Mouse (Mus musculus): Measurements from ENCODE around the gene Gm4707. TPM values are rescaled to one million over a fixed set of nuclear protein-coding genes. Genes with fewer than 3 reads are reported as not detected.
"Not testable (repeated sequence)": the region's sequence is repeated elsewhere in the genome, so short reads cannot be mapped to it uniquely, and the experiment has no call there.

The Gm4707 gene
- polyA plus RNA-seq, 1 experiment from 2014 or later = 0.80 TPM

- Histone ChIP-seq H3K27me3 (ENCODE audit: insufficient read depth, low read length) (no peaks in the 10 kb centered on the region), H3K9me3 (replicated peaks; ENCODE audit: low read length) (no peaks in the 10 kb centered on the region), H3K36me3 (ENCODE audit: insufficient read depth, low read length) (peaks cover 29% of the 10 kb centered on the region; the same call in 1 of the 2 replicates), H3K27ac (no peak overlapping the region), H3K4me1 (replicated peaks; ENCODE audit: insufficient read depth, low read length) (no peaks in the 10 kb centered on the region), H3K4me3 (replicated peaks; ENCODE audit: low read depth, low read length) (no peak overlapping the region), H3K9ac (ENCODE audit: low read depth, low read length) (no peak overlapping the region), H3K4me2 (ENCODE audit: low read length) (no peak overlapping the region)
- WGBS = 92% methylated on average over 6 of the region's 6 CpGs
- DNase-seq (ENCODE audit: low spot score) (no peak), ATAC-seq (replicated peaks; ENCODE audit: low FRiP score, low read depth) (no peak)
- TF ChIP-seq CTCF (IDR thresholded peaks at IDR 0.05; ENCODE audit: low read depth) = no peak
These were observed 14.5 kb downstream of the Gm4707 start for GRCm38 (mm10) chr17:71445191-71445590.

GRCm38 (mm10) chr17:71444718-71445117 lies 15.0 kb downstream of the Gm4707 start:
- no peak overlapping the region for H3K9ac ChIP-seq (ENCODE audit: low read depth, low read length)
- WGBS = 83% methylated on average over 2 of the region's 2 CpGs
- H3K27me3 ChIP-seq (ENCODE audit: insufficient read depth, low read length) = no peaks in the 10 kb centered on the region
- H3K4me2 ChIP-seq (ENCODE audit: low read length) = no peak overlapping the region
- H3K4me1 ChIP-seq (replicated peaks; ENCODE audit: insufficient read depth, low read length) = no peaks in the 10 kb centered on the region
- peaks cover 29% of the 10 kb centered on the region; the same call in 1 of the 2 replicates for H3K36me3 ChIP-seq (ENCODE audit: insufficient read depth, low read length)
- no peak overlapping the region for H3K27ac ChIP-seq
- DNase-seq (ENCODE audit: low spot score) = no peak
- H3K9me3 ChIP-seq (replicated peaks; ENCODE audit: low read length) = no peaks in the 10 kb centered on the region
- no peak for ATAC-seq (replicated peaks; ENCODE audit: low FRiP score, low read depth)
- no peak overlapping the region for H3K4me3 ChIP-seq (replicated peaks; ENCODE audit: low read depth, low read length)
- peak; percentile 35; the same call in 1 of the 2 replicates for TF ChIP-seq CTCF (IDR thresholded peaks at IDR 0.05; ENCODE audit: low read depth)

GRCm38 (mm10) chr17:71444126-71444525 lies 15.6 kb downstream of the Gm4707 start:
- no peak for TF ChIP-seq CTCF (IDR thresholded peaks at IDR 0.05; ENCODE audit: low read depth)
- H3K27ac ChIP-seq = no peak overlapping the region
- no peak for ATAC-seq (replicated peaks; ENCODE audit: low FRiP score, low read depth)
- peaks cover 29% of the 10 kb centered on the region; the same call in 1 of the 2 replicates for H3K36me3 ChIP-seq (ENCODE audit: insufficient read depth, low read length)
- WGBS = 95% methylated on average over 3 of the region's 3 CpGs
- no peak for DNase-seq (ENCODE audit: low spot score)
- no peaks in the 10 kb centered on the region for H3K27me3 ChIP-seq (ENCODE audit: insufficient read depth, low read length)
- no peaks in the 10 kb centered on the region for H3K4me1 ChIP-seq (replicated peaks; ENCODE audit: insufficient read depth, low read length)
- no peaks in the 10 kb centered on the region for H3K9me3 ChIP-seq (replicated peaks; ENCODE audit: low read length)
- H3K9ac ChIP-seq (ENCODE audit: low read depth, low read length) = no peak overlapping the region
- no peak overlapping the region for H3K4me3 ChIP-seq (replicated peaks; ENCODE audit: low read depth, low read length)
- no peak overlapping the region for H3K4me2 ChIP-seq (ENCODE audit: low read length)

GRCm38 (mm10) chr17:71443273-71443672 lies 16.4 kb downstream of the Gm4707 start:
- no peak overlapping the region for H3K4me3 ChIP-seq (replicated peaks; ENCODE audit: low read depth, low read length)
- DNase-seq (ENCODE audit: low spot score) (no peak), ATAC-seq (replicated peaks; ENCODE audit: low FRiP score, low read depth) (no peak)
- H3K27me3 ChIP-seq (ENCODE audit: insufficient read depth, low read length) = no peaks in the 10 kb centered on the region
- no peaks in the 10 kb centered on the region for H3K4me1 ChIP-seq (replicated peaks; ENCODE audit: insufficient read depth, low read length)
- H3K27ac ChIP-seq = no peak overlapping the region
- 86% methylated on average over 6 of the region's 6 CpGs for WGBS
- TF ChIP-seq CTCF (IDR thresholded peaks at IDR 0.05; ENCODE audit: low read depth) = no peak
- H3K9ac ChIP-seq (ENCODE audit: low read depth, low read length) = no peak overlapping the region
- peaks cover 29% of the 10 kb centered on the region; the same call in 1 of the 2 replicates for H3K36me3 ChIP-seq (ENCODE audit: insufficient read depth, low read length)
- H3K4me2 ChIP-seq (ENCODE audit: low read length) = no peak overlapping the region
- H3K9me3 ChIP-seq (replicated peaks; ENCODE audit: low read length) = no peaks in the 10 kb centered on the region

GRCm38 (mm10) chr17:71422502-71422901 lies 37.2 kb downstream of the Gm4707 start:
- not testable (repeated sequence) for H3K4me2 ChIP-seq (ENCODE audit: low read length); DNase-seq (ENCODE audit: low spot score); H3K9me3 ChIP-seq (replicated peaks; ENCODE audit: low read length); H3K27me3 ChIP-seq (ENCODE audit: insufficient read depth, low read length); ATAC-seq (replicated peaks; ENCODE audit: low FRiP score, low read depth); H3K4me1 ChIP-seq (replicated peaks; ENCODE audit: insufficient read depth, low read length); H3K9ac ChIP-seq (ENCODE audit: low read depth, low read length); H3K4me3 ChIP-seq (replicated peaks; ENCODE audit: low read depth, low read length); H3K27ac ChIP-seq
- peaks cover 35% of the 10 kb centered on the region for H3K36me3 ChIP-seq (ENCODE audit: insufficient read depth, low read length)
- 96% methylated on average over 2 of the region's 2 CpGs for WGBS

GRCm38 (mm10) chr17:71419448-71419847 lies 40.3 kb downstream of the Gm4707 start:
- peaks cover 45% of the 10 kb centered on the region for H3K36me3 ChIP-seq (ENCODE audit: insufficient read depth, low read length)
- not testable (repeated sequence) for H3K9ac ChIP-seq (ENCODE audit: low read depth, low read length); H3K4me3 ChIP-seq (replicated peaks; ENCODE audit: low read depth, low read length); H3K27me3 ChIP-seq (ENCODE audit: insufficient read depth, low read length); H3K9me3 ChIP-seq (replicated peaks; ENCODE audit: low read length); H3K4me1 ChIP-seq (replicated peaks; ENCODE audit: insufficient read depth, low read length); DNase-seq (ENCODE audit: low spot score); H3K4me2 ChIP-seq (ENCODE audit: low read length); ATAC-seq (replicated peaks; ENCODE audit: low FRiP score, low read depth); H3K27ac ChIP-seq
- 88% methylated on average over 5 of the region's 5 CpGs for WGBS

- peaks cover 31% of the 10 kb centered on the region for H3K36me3 ChIP-seq (ENCODE audit: insufficient read depth, low read length)
- no peak for DNase-seq (ENCODE audit: low spot score)
- TF ChIP-seq CTCF (IDR thresholded peaks at IDR 0.05; ENCODE audit: low read depth) = no peak
- ATAC-seq (replicated peaks; ENCODE audit: low FRiP score, low read depth) = no peak
- H3K4me2 ChIP-seq (ENCODE audit: low read length) = no peak overlapping the region
- H3K9me3 ChIP-seq (replicated peaks; ENCODE audit: low read length) = peaks cover 4% of the 10 kb centered on the region
- H3K9ac ChIP-seq (ENCODE audit: low read depth, low read length) = no peak overlapping the region
- no peak overlapping the region for H3K4me3 ChIP-seq (replicated peaks; ENCODE audit: low read depth, low read length)
- WGBS = 91% methylated on average over 1 of the region's 1 CpGs
- no peaks in the 10 kb centered on the region for H3K4me1 ChIP-seq (replicated peaks; ENCODE audit: insufficient read depth, low read length)
- no peak overlapping the region for H3K27ac ChIP-seq
- H3K27me3 ChIP-seq (ENCODE audit: insufficient read depth, low read length) = no peaks in the 10 kb centered on the region
These were observed 42.7 kb downstream of the Gm4707 start for GRCm38 (mm10) chr17:71417008-71417407.

Other genes starting within 250 kb of the Gm4707 start
- 2.3 and 2.4 TPM in 2 replicates for gene Emilin2, start 147.9 kb downstream of the Gm4707 start, polyA plus RNA-seq (2015; fragmentation: Nextera tagmentation; extraction: Ambion mirVana)
- 47.0 and 53.3 TPM in 2 replicates for gene Smchd1, start 15.4 kb upstream of the Gm4707 start, polyA plus RNA-seq (2015; fragmentation: Nextera tagmentation; extraction: Ambion mirVana)
- 21.5 and 26.3 TPM in 2 replicates for gene Ndc80, start 66.9 kb upstream of the Gm4707 start, polyA plus RNA-seq (2015; fragmentation: Nextera tagmentation; extraction: Ambion mirVana)
- 0.58 and 0.82 TPM in 2 replicates for gene Spdya, start 92.1 kb upstream of the Gm4707 start, polyA plus RNA-seq (2015; fragmentation: Nextera tagmentation; extraction: Ambion mirVana)
- gene Wdr43, start 156.0 kb upstream of the Gm4707 start, polyA plus RNA-seq (2015; fragmentation: Nextera tagmentation; extraction: Ambion mirVana) = 54.6 and 56.2 TPM in 2 replicates
- 0.27 and 0.46 TPM in 2 replicates for gene Togaram2, start 213.3 kb upstream of the Gm4707 start, polyA plus RNA-seq (2015; fragmentation: Nextera tagmentation; extraction: Ambion mirVana)

Measured in kidney, postnatal 0 days (tissue).